Mouse (Mus musculus) neural tube, embryonic 11.5 days (tissue): ENCODE data around the gene 4930470P17Rik. TPM values are rescaled to one million over a fixed set of nuclear protein-coding genes. Genes with fewer than 3 reads are reported as not detected.
"Not testable (repeated sequence)": the region's sequence is repeated elsewhere in the genome, so short reads cannot be mapped to it uniquely, and the experiment has no call there.

Source experiments
- ATAC-seq: fragments of 200-750 bp; cut with Nextera tagmentation; 2 replicates; pipeline ENCODE4 v1.8.0; 2017; ENCODE audit warnings: moderate number of reproducible peaks, mild to moderate bottlenecking, moderate TSS enrichment, moderate library complexity; ENCODE audit not compliant: insufficient read depth, low FRiP score, low TSS enrichment
- DNase-seq: peaks from one replicate; pipeline ENCODE4 v3.0.0-alpha.2; 2015; ENCODE audit warnings: low spot score
- H3K27ac ChIP-seq: fragments of 300-500 bp; sonication (generic); 2 replicates; pipeline ENCODE4 v1.5.1; 2014; ENCODE audit warnings: low read depth, mild to moderate bottlenecking, low read length
- H3K27me3 ChIP-seq: fragments of 300-500 bp; sonication (generic); 2 replicates; pipeline ENCODE4 v1.6.1; 2014; ENCODE audit warnings: mild to moderate bottlenecking, low read length, mixed read lengths; ENCODE audit not compliant: control insufficient read depth, insufficient read depth
- H3K36me3 ChIP-seq: fragments of 300-500 bp; sonication (generic); 2 replicates; pipeline ENCODE4 v1.6.1; 2014; ENCODE audit warnings: mild to moderate bottlenecking, low read length, moderate library complexity, mixed read lengths; ENCODE audit not compliant: control insufficient read depth, insufficient read depth
- H3K4me1 ChIP-seq: fragments of 300-500 bp; sonication (generic); 2 replicates; pipeline ENCODE4 v1.6.1; 2014; ENCODE audit warnings: low read length, mixed read lengths; ENCODE audit not compliant: control insufficient read depth, insufficient read depth
- H3K4me2 ChIP-seq: fragments of 300-500 bp; sonication (generic); 2 replicates; pipeline ENCODE4 v1.6.1; 2014; ENCODE audit warnings: low read depth, mild to moderate bottlenecking, moderate library complexity
- H3K4me3 ChIP-seq: fragments of 300-500 bp; sonication (generic); 2 replicates; pipeline ENCODE4 v1.5.1; 2014; ENCODE audit warnings: low read depth, low read length
- H3K9ac ChIP-seq: fragments of 300-500 bp; sonication (generic); 2 replicates; pipeline ENCODE4 v1.6.1; 2014; ENCODE audit warnings: mild to moderate bottlenecking, low read length
- H3K9me3 ChIP-seq: fragments of 300-500 bp; sonication (generic); 2 replicates; pipeline ENCODE4 v1.6.1; 2016; ENCODE audit warnings: low read length; ENCODE audit not compliant: control insufficient read depth
- WGBS: fragments of 180-500 bp; shearing (Covaris S2); extraction: QIAGEN DNeasy Blood & Tissue Kit; methylation state at CpG from one replicate; pipeline ENCODE4 v1.1.7; 2014; 5-methylcytosine and 5-hydroxymethylcytosine counted together
- polyA plus RNA-seq: library from polyadenylated mRNA; unstranded; fragments of >200 nt; fragmentation: Nextera tagmentation; extraction: Ambion mirVana; gene quantifications from 2 replicates; pipeline ENCODE4 v1.2.1, GENCODE M21; 2014

4930470P17Rik gene
- polyA plus RNA-seq, 1 experiment from 2014 or later, result not detected

- WGBS, result 100% methylated on average over 1 of the region's 1 CpGs
- Histone ChIP-seq H3K4me3 (no peak overlapping the region), H3K4me1 (no peaks in the 10 kb centered on the region), H3K9ac (no peak overlapping the region), H3K27me3 (no peaks in the 10 kb centered on the region), H3K4me2 (no peak overlapping the region), H3K36me3 (no peaks in the 10 kb centered on the region), H3K9me3 (no peaks in the 10 kb centered on the region; the same call in 1 of the 2 replicates), H3K27ac (no peak overlapping the region)
- ATAC-seq (no peak), DNase-seq (no peak)
These were observed 29.6 kb upstream of the 4930470P17Rik start for GRCm38 (mm10) chr2:170631375-170631774.

GRCm38 (mm10) chr2:170630553-170630952 is 28.7 kb upstream of the 4930470P17Rik start:
- ATAC-seq, result no peak
- Histone ChIP-seq H3K9me3 (no peaks in the 10 kb centered on the region; the same call in 1 of the 2 replicates), H3K27me3 (no peaks in the 10 kb centered on the region), H3K36me3 (no peaks in the 10 kb centered on the region), H3K4me3 (no peak overlapping the region), H3K27ac (no peak overlapping the region), H3K4me1 (no peaks in the 10 kb centered on the region), H3K4me2 (no peak overlapping the region), H3K9ac (no peak overlapping the region)
- WGBS, result 82% methylated on average over 11 of the region's 11 CpGs
- DNase-seq, result no peak

GRCm38 (mm10) chr2:170627991-170628390 is 26.2 kb upstream of the 4930470P17Rik start:
- 89% methylated on average over 11 of the region's 11 CpGs for WGBS
- not testable (repeated sequence) for H3K4me1 ChIP-seq, DNase-seq, H3K9ac ChIP-seq, H3K4me3 ChIP-seq, H3K36me3 ChIP-seq, H3K27ac ChIP-seq, H3K9me3 ChIP-seq, H3K27me3 ChIP-seq, ATAC-seq, H3K4me2 ChIP-seq

GRCm38 (mm10) chr2:170624201-170624880 is 22.5 kb upstream of the 4930470P17Rik start:
- not testable (repeated sequence) for H3K36me3 ChIP-seq, H3K27me3 ChIP-seq, ATAC-seq, H3K4me1 ChIP-seq, H3K9ac ChIP-seq, H3K4me3 ChIP-seq, DNase-seq, H3K9me3 ChIP-seq, H3K27ac ChIP-seq, H3K4me2 ChIP-seq
- 91% methylated on average over 1 of the region's 1 CpGs for WGBS

- Histone ChIP-seq H3K27me3 (no peaks in the 10 kb centered on the region), H3K9ac (no peak overlapping the region), H3K36me3 (no peaks in the 10 kb centered on the region), H3K4me1 (no peaks in the 10 kb centered on the region), H3K4me2 (no peak overlapping the region), H3K27ac (no peak overlapping the region), H3K4me3 (no peak overlapping the region), H3K9me3 (no peaks in the 10 kb centered on the region)
- no peak for ATAC-seq
- DNase-seq, result no peak
- 90% methylated on average over 13 of the region's 13 CpGs for WGBS
These were observed 21.2 kb upstream of the 4930470P17Rik start for GRCm38 (mm10) chr2:170622985-170623384.

GRCm38 (mm10) chr2:170618862-170619492 is 17.2 kb upstream of the 4930470P17Rik start:
- Histone ChIP-seq H3K4me2 (no peak overlapping the region), H3K27ac (no peak overlapping the region), H3K9me3 (no peaks in the 10 kb centered on the region), H3K4me1 (no peaks in the 10 kb centered on the region), H3K9ac (no peak overlapping the region; the same call in 1 of the 2 replicates), H3K27me3 (no peaks in the 10 kb centered on the region), H3K36me3 (no peaks in the 10 kb centered on the region), H3K4me3 (no peak overlapping the region)
- 54% methylated on average over 12 of the region's 12 CpGs for whole genome bisulfite sequencing
- ATAC-seq, result peak; percentile 35; the same call in 1 of the 2 replicates
- peak; percentile 20 for DNase-seq

- not testable (repeated sequence) for H3K4me2 ChIP-seq, H3K27me3 ChIP-seq, H3K9ac ChIP-seq, H3K4me1 ChIP-seq, H3K27ac ChIP-seq, H3K4me3 ChIP-seq, H3K9me3 ChIP-seq, H3K36me3 ChIP-seq, DNase-seq, ATAC-seq
- 85% methylated on average over 5 of the region's 5 CpGs for WGBS
These were observed 10.0 kb upstream of the 4930470P17Rik start for GRCm38 (mm10) chr2:170611794-170612193.

- DNase-seq (no peak), ATAC-seq (no peak)
- H3K4me1 ChIP-seq, result no peaks in the 10 kb centered on the region
- H3K36me3 ChIP-seq, result no peaks in the 10 kb centered on the region
- H3K4me2 ChIP-seq, result no peak overlapping the region
- H3K4me3 ChIP-seq, result no peak overlapping the region
- no peak overlapping the region for H3K27ac ChIP-seq
- H3K27me3 ChIP-seq, result no peaks in the 10 kb centered on the region
- peaks cover 3% of the 10 kb centered on the region; the same call in 1 of the 2 replicates for H3K9me3 ChIP-seq
- H3K9ac ChIP-seq, result no peak overlapping the region
- WGBS, result 82% methylated on average over 5 of the region's 5 CpGs
These were observed 646 bp downstream of the 4930470P17Rik start for GRCm38 (mm10) chr2:170601171-170601570.

- Histone ChIP-seq H3K36me3 (no peaks in the 10 kb centered on the region), H3K27ac (no peak overlapping the region), H3K27me3 (no peaks in the 10 kb centered on the region), H3K4me2 (no peak overlapping the region), H3K9ac (no peak overlapping the region), H3K4me3 (no peak overlapping the region), H3K9me3 (no peaks in the 10 kb centered on the region), H3K4me1 (no peaks in the 10 kb centered on the region)
- DNase-seq, result no peak
- WGBS, result 20% methylated on average over 2 of the region's 2 CpGs
- no peak for ATAC-seq
These were observed 4.2 kb downstream of the 4930470P17Rik start for GRCm38 (mm10) chr2:170597586-170597985.
